In genomic region chr2:50959323-50959722, GRCm38 (mm10) we compare ENCODE assay signal across 21 mouse cellular contexts.
A peak's percentile ranks its signal among the peaks of the same experiment; 100 is the strongest.
DNase-seq lines count a peak whose midpoint lies in the region; ATAC-seq lines count a peak whose summit lies in the region.
"Had no signal": no experiment of that assay in that cellular context is flagged by ENCODE, and none has a peak within 500 bp of the region (broad histone marks: within the 10 kb centered on the region; RNA-seq: fewer than 3 reads in every experiment).

No protein-coding gene starts in this region.

- WGBS in forebrain, embryonic 14.5 days = 90% methylated on average over 9 of the region's 9 CpGs
- whole genome bisulfite sequencing in forebrain, embryonic 13.5 days = 91% methylated on average over 9 of the region's 9 CpGs
- 72% methylated on average over 9 of the region's 9 CpGs for WGBS in forebrain, embryonic 16.5 days
- WGBS in forebrain, embryonic 12.5 days = 91% methylated on average over 9 of the region's 9 CpGs

- no peaks in the 10 kb centered on the region for H3K36me3 ChIP-seq in forebrain, embryonic 14.5 days (ENCODE audit: control insufficient read depth, insufficient read depth, low read length)
- no peaks in the 10 kb centered on the region for H3K36me3 ChIP-seq in forebrain, embryonic 13.5 days (ENCODE audit: poor library complexity, severe bottlenecking)
- no peaks in the 10 kb centered on the region for H3K36me3 ChIP-seq in forebrain, embryonic 16.5 days (ENCODE audit: control insufficient read depth, insufficient read depth)
- no peaks in the 10 kb centered on the region for H3K36me3 ChIP-seq in forebrain, embryonic 12.5 days (replicated peaks)
- H3K36me3 ChIP-seq: embryonic facial prominence, embryonic 10.5 days; embryonic facial prominence, embryonic 12.5 days; G1E had no signal

- ATAC-seq in forebrain, embryonic 14.5 days = no peak
- no peak; the same call in 1 of the 2 replicates for ATAC-seq in forebrain, embryonic 13.5 days
- peak; percentile 67 for ATAC-seq in forebrain, embryonic 16.5 days
- no peak for ATAC-seq in forebrain, embryonic 12.5 days (ENCODE audit: low FRiP score)
- ATAC-seq: activated CD4-positive, CD25-positive, alpha-beta regulatory T cell, adult 4 months; CD4-positive, CD25-positive, alpha-beta regulatory T cell, adult 4 months; Patski had no signal

- no peak overlapping the region for H3K9ac ChIP-seq in forebrain, embryonic 14.5 days (ENCODE audit: low read length)
- no peak overlapping the region for H3K9ac ChIP-seq in forebrain, embryonic 13.5 days
- no peak overlapping the region for H3K9ac ChIP-seq in forebrain, embryonic 16.5 days (replicated peaks; ENCODE audit: low read depth, low read length)
- H3K9ac ChIP-seq in forebrain, embryonic 12.5 days = no peak overlapping the region
- H3K9ac ChIP-seq: embryonic facial prominence, embryonic 12.5 days had no signal

- H3K9me3 ChIP-seq in forebrain, embryonic 14.5 days (replicated peaks; ENCODE audit: control insufficient read depth, low read length) = no peaks in the 10 kb centered on the region
- H3K9me3 ChIP-seq in forebrain, embryonic 13.5 days (replicated peaks) = no peaks in the 10 kb centered on the region
- no peaks in the 10 kb centered on the region for H3K9me3 ChIP-seq in forebrain, embryonic 16.5 days (ENCODE audit: control insufficient read depth, low read length)
- no peaks in the 10 kb centered on the region for H3K9me3 ChIP-seq in forebrain, embryonic 12.5 days
- H3K9me3 ChIP-seq: embryonic facial prominence, embryonic 10.5 days; embryonic facial prominence, embryonic 12.5 days had no signal

- H3K4me2 ChIP-seq in forebrain, embryonic 14.5 days (ENCODE audit: low read length) = no peak overlapping the region
- H3K4me2 ChIP-seq in forebrain, embryonic 13.5 days = no peak overlapping the region
- H3K4me2 ChIP-seq in forebrain, embryonic 16.5 days (ENCODE audit: low read length) = no peak overlapping the region
- H3K4me2 ChIP-seq in forebrain, embryonic 12.5 days = no peak overlapping the region
- H3K4me2 ChIP-seq: embryonic facial prominence, embryonic 12.5 days had no signal

- H3K4me1 ChIP-seq in forebrain, embryonic 14.5 days (ENCODE audit: control insufficient read depth, insufficient read depth, low read length) = peaks cover 6% of the 10 kb centered on the region
- peaks cover 6% of the 10 kb centered on the region for H3K4me1 ChIP-seq in forebrain, embryonic 13.5 days
- peaks cover 4% of the 10 kb centered on the region for H3K4me1 ChIP-seq in forebrain, embryonic 16.5 days (replicated peaks; ENCODE audit: control insufficient read depth, insufficient read depth, low read length)
- H3K4me1 ChIP-seq in forebrain, embryonic 12.5 days = peaks cover 4% of the 10 kb centered on the region; the same call in 1 of the 2 replicates
- H3K4me1 ChIP-seq: embryonic facial prominence, embryonic 10.5 days; embryonic facial prominence, embryonic 12.5 days had no signal

- H3K27ac ChIP-seq in forebrain, embryonic 14.5 days (ENCODE audit: low read depth, low read length) = no peak overlapping the region
- no peak overlapping the region for H3K27ac ChIP-seq in forebrain, embryonic 13.5 days
- no peak overlapping the region for H3K27ac ChIP-seq in forebrain, embryonic 16.5 days (ENCODE audit: low read length)
- H3K27ac ChIP-seq in forebrain, embryonic 12.5 days = no peak overlapping the region
- H3K27ac ChIP-seq: embryonic facial prominence, embryonic 10.5 days; embryonic facial prominence, embryonic 12.5 days had no signal

- H3K4me3 ChIP-seq in forebrain, embryonic 14.5 days (ENCODE audit: low read depth, low read length) = no peak overlapping the region
- no peak overlapping the region for H3K4me3 ChIP-seq in forebrain, embryonic 13.5 days
- no peak overlapping the region for H3K4me3 ChIP-seq in forebrain, embryonic 16.5 days (replicated peaks; ENCODE audit: low read length)
- H3K4me3 ChIP-seq in forebrain, embryonic 12.5 days (replicated peaks) = no peak overlapping the region
- H3K4me3 ChIP-seq: embryonic facial prominence, embryonic 10.5 days; embryonic facial prominence, embryonic 12.5 days had no signal

- DNase-seq in forebrain, embryonic 14.5 days (ENCODE audit: low spot score) = peak; percentile 37
- DNase-seq in layer of hippocampus, adult 9-10 months (ENCODE audit: low spot score) = peak; percentile 10
- DNase-seq in layer of hippocampus, adult 9-11 months = no peak
- DNase-seq: adrenal gland, adult 8-10 months; adrenal gland, postnatal 14 days; B cell, adult 2 months; cerebellum, adult 11-12 months; cerebellum, adult 2 months; cerebellum, adult 9-10 months; cerebellum, postnatal 10 days; cerebellum, postnatal 25 days had no signal

- H3K27me3 ChIP-seq in forebrain, embryonic 14.5 days (replicated peaks; ENCODE audit: control insufficient read depth, insufficient read depth, low read length) = no peaks in the 10 kb centered on the region
- H3K27me3 ChIP-seq in forebrain, embryonic 13.5 days = no peaks in the 10 kb centered on the region
- H3K27me3 ChIP-seq in forebrain, embryonic 16.5 days (replicated peaks; ENCODE audit: control insufficient read depth, insufficient read depth, low read length) = no peaks in the 10 kb centered on the region
- H3K27me3 ChIP-seq in forebrain, embryonic 12.5 days = no peaks in the 10 kb centered on the region
- H3K27me3 ChIP-seq: CH12.LX; embryonic facial prominence, embryonic 12.5 days; Patski had no signal
